Mouse (Mus musculus) layer of hippocampus, adult 11-12 months (tissue): Measurements from ENCODE around the gene Steap4.
"Not testable (repeated sequence)": the region's sequence is repeated elsewhere in the genome, so short reads cannot be mapped to it uniquely, and the experiment has no call there.

Experiments
- DNase-seq: peaks from one replicate; pipeline ENCODE4 v3.0.0; 2022; ENCODE audit warnings: low spot score

The Steap4 gene

GRCm38 (mm10) chr5:7991631-7992030 is 31.4 kb downstream of the Steap4 start:
- DNase-seq: not testable (repeated sequence)

- DNase-seq: no peak
Measured at GRCm38 (mm10) chr5:7993766-7994165, 33.5 kb downstream of the Steap4 start.

- no peak for DNase-seq
Measured at GRCm38 (mm10) chr5:7995288-7995897, 35.1 kb downstream of the Steap4 start.

GRCm38 (mm10) chr5:7996401-7997044 is 36.3 kb downstream of the Steap4 start:
- peak; percentile 11 for DNase-seq

- no peak for DNase-seq
Measured at GRCm38 (mm10) chr5:7997086-7997485, 36.8 kb downstream of the Steap4 start.

- DNase-seq: peak; percentile 23
Measured at GRCm38 (mm10) chr5:8000466-8000865, 40.2 kb downstream of the Steap4 start.

- no peak for DNase-seq
Measured at GRCm38 (mm10) chr5:8002827-8003226, 42.6 kb downstream of the Steap4 start.

- no peak for DNase-seq
Measured at GRCm38 (mm10) chr5:8013276-8013675, 53.0 kb downstream of the Steap4 start.
